Mouse (Mus musculus) limb, embryonic 14.5 days (tissue): ENCODE results near the gene Sh3pxd2a. TPM values are rescaled to one million over a fixed set of nuclear protein-coding genes. Genes with fewer than 3 reads are reported as not detected.
A peak's percentile ranks its signal among the peaks of the same experiment; 100 is the strongest.

Source experiments
- ATAC-seq: fragments of 200-750 bp; cut with Nextera tagmentation; 2 replicates; pipeline ENCODE4 v1.8.0; 2017; ENCODE audit warnings: low read depth, moderate number of reproducible peaks, moderate TSS enrichment; ENCODE audit not compliant: low FRiP score
- DNase-seq: peaks from one replicate; pipeline ENCODE4 v3.0.0-alpha.2; 2015; ENCODE audit warnings: low spot score
- H3K27ac ChIP-seq: fragments of 300-500 bp; sonication (generic); replicated peaks from 2 replicates; pipeline ENCODE4 v1.5.1; 2014; ENCODE audit warnings: low read depth, mild to moderate bottlenecking, low read length, moderate library complexity, mixed read lengths
- H3K27me3 ChIP-seq: fragments of 300-500 bp; sonication (generic); 2 replicates; pipeline ENCODE4 v1.6.1; 2014; ENCODE audit warnings: low read length, mixed read lengths; ENCODE audit not compliant: control insufficient read depth, insufficient read depth
- H3K36me3 ChIP-seq: fragments of 300-500 bp; sonication (generic); 2 replicates; pipeline ENCODE4 v1.6.1; 2014; ENCODE audit warnings: mild to moderate bottlenecking, low read length, moderate library complexity, mixed read lengths; ENCODE audit not compliant: control insufficient read depth, insufficient read depth
- H3K4me1 ChIP-seq: fragments of 300-500 bp; sonication (generic); 2 replicates; pipeline ENCODE4 v1.6.1; 2014; ENCODE audit warnings: antibody characterized with exemption, low read length, mixed read lengths; ENCODE audit not compliant: control insufficient read depth, insufficient read depth
- H3K4me2 ChIP-seq: fragments of 300-500 bp; sonication (generic); replicated peaks from 2 replicates; pipeline ENCODE4 v1.6.1; 2014; ENCODE audit warnings: low read depth, mild to moderate bottlenecking, low read length, moderate library complexity; ENCODE audit not compliant: severe bottlenecking
- H3K4me3 ChIP-seq: fragments of 300-500 bp; sonication (generic); replicated peaks from 2 replicates; pipeline ENCODE4 v1.5.1; 2014; ENCODE audit warnings: low read length
- H3K9ac ChIP-seq: fragments of 300-500 bp; sonication (generic); 2 replicates; pipeline ENCODE4 v1.6.1; 2014; ENCODE audit warnings: mild to moderate bottlenecking, low read depth, low read length, moderate library complexity; ENCODE audit not compliant: severe bottlenecking
- H3K9me3 ChIP-seq: fragments of 300-500 bp; sonication (generic); 2 replicates; pipeline ENCODE4 v1.6.1; 2016; ENCODE audit warnings: low read length; ENCODE audit not compliant: control insufficient read depth
- POLR2A ChIP-seq: fragments of 200-500 bp; IDR thresholded peaks from 2 replicates; pipeline ENCODE4 v1.8.0; 2012; ENCODE audit warnings: inconsistent platforms, mild to moderate bottlenecking, moderate library complexity, borderline replicate concordance; ENCODE audit not compliant: insufficient read depth, insufficient read length; ENCODE audit errors: extremely low read depth
- WGBS: fragments of 180-500 bp; shearing (Covaris S2); extraction: QIAGEN DNeasy Blood & Tissue Kit; methylation state at CpG from one replicate; pipeline ENCODE4 v1.1.7; 2014; 5-methylcytosine and 5-hydroxymethylcytosine counted together
- polyA plus RNA-seq, 2 experiments: library from polyadenylated mRNA; depleted of rRNA in 1 of 2; stranded (reverse) in 1 of 2; unstranded in 1 of 2; fragments of >200 nt; fragmentation: Nextera tagmentation in 1 of 2; extraction: Ambion mirVana in 1 of 2; gene quantifications; 2 replicates each; pipeline versions ENCODE4 v1.2.1 to v1.2.3; 2012 to 2014

Sh3pxd2a gene
- polyA plus RNA-seq, 2 experiments, result 17.1 to 61.7 TPM

GRCm38 (mm10) chr19:47510473-47511293 is 46.5 kb upstream of the Sh3pxd2a start:
- no peak overlapping the region for H3K4me3 ChIP-seq
- H3K4me2 ChIP-seq, result no peak overlapping the region
- H3K36me3 ChIP-seq, result peaks cover 44% of the 10 kb centered on the region
- no peaks in the 10 kb centered on the region for H3K27me3 ChIP-seq
- TF ChIP-seq POLR2A, result no peak
- 61% methylated on average over 25 of the region's 25 CpGs for WGBS
- ATAC-seq, result no peak
- DNase-seq, result no peak
- H3K9me3 ChIP-seq, result no peaks in the 10 kb centered on the region
- H3K9ac ChIP-seq, result no peak overlapping the region
- H3K27ac ChIP-seq, result peak overlapping the region; percentile 43; the same call in 1 of the 2 replicates
- H3K4me1 ChIP-seq, result 0 out of 2 replicates have a peak, but pooled peaks cover 2% of the 10 kb centered on the region

DNA sequence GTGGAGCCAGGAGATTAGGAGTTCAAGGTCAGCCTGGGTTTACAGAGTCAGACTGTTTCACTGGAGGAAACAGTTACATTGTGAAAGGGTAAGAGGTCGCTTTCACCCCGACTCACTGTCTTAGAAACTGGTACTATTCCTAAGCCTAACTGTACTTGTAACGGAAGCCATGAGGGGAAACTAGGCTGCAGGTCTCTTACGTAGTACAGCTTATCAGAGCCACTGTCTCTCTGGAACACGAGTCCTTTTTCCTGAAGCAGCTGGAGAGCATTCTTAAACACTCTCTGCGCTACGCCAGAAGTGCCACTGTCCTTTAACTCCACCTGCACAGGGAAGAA is 45.9 kb upstream of the Sh3pxd2a start:
- Histone ChIP-seq H3K27me3 (no peaks in the 10 kb centered on the region), H3K4me1 (0 out of 2 replicates have a peak, but pooled peaks cover 2% of the 10 kb centered on the region), H3K9me3 (no peaks in the 10 kb centered on the region), H3K4me2 (no peak overlapping the region), H3K36me3 (peaks cover 43% of the 10 kb centered on the region), H3K27ac (no peak overlapping the region; the same call in 1 of the 2 replicates), H3K4me3 (no peak overlapping the region), H3K9ac (no peak overlapping the region)
- ATAC-seq, result no peak
- WGBS, result 84% methylated on average over 7 of the region's 7 CpGs
- TF ChIP-seq POLR2A, result no peak
- DNase-seq, result no peak

GRCm38 (mm10) chr19:47508771-47509281 is 44.6 kb upstream of the Sh3pxd2a start:
- H3K9ac ChIP-seq, result no peak overlapping the region

GRCm38 (mm10) chr19:47508191-47508590 is 44.0 kb upstream of the Sh3pxd2a start:
- TF ChIP-seq POLR2A, result no peak
- peaks cover 26% of the 10 kb centered on the region for H3K36me3 ChIP-seq

More at GRCm38 (mm10) chr19:47508771-47509281, 44.6 kb upstream of the Sh3pxd2a start:
- H3K9me3 ChIP-seq, result no peaks in the 10 kb centered on the region
- H3K27ac ChIP-seq, result no peak overlapping the region
- 0 out of 2 replicates have a peak, but pooled peaks cover 2% of the 10 kb centered on the region for H3K4me1 ChIP-seq
- no peaks in the 10 kb centered on the region for H3K27me3 ChIP-seq
- ATAC-seq (no peak), DNase-seq (no peak)
- H3K36me3 ChIP-seq, result peaks cover 32% of the 10 kb centered on the region
- no peak for TF ChIP-seq POLR2A
- WGBS, result 64% methylated on average over 5 of the region's 5 CpGs
- no peak overlapping the region for H3K4me3 ChIP-seq
- H3K4me2 ChIP-seq, result no peak overlapping the region

GRCm38 (mm10) chr19:47507128-47508121 is 43.2 kb upstream of the Sh3pxd2a start:
- DNase-seq (peak; percentile 74), ATAC-seq (no peak)
- Histone ChIP-seq H3K27me3 (no peaks in the 10 kb centered on the region), H3K9me3 (no peaks in the 10 kb centered on the region), H3K9ac (no peak overlapping the region), H3K27ac (no peak overlapping the region), H3K4me3 (no peak overlapping the region), H3K4me2 (no peak overlapping the region), H3K36me3 (peaks cover 24% of the 10 kb centered on the region), H3K4me1 (0 out of 2 replicates have a peak, but pooled peaks cover 2% of the 10 kb centered on the region)
- WGBS, result 61% methylated on average over 27 of the region's 27 CpGs
- TF ChIP-seq POLR2A, result no peak

More at GRCm38 (mm10) chr19:47508191-47508590, 44.0 kb upstream of the Sh3pxd2a start:
- H3K4me2 ChIP-seq, result no peak overlapping the region
- no peak for DNase-seq
- no peak overlapping the region for H3K4me3 ChIP-seq
- no peak overlapping the region for H3K27ac ChIP-seq
- no peak overlapping the region for H3K9ac ChIP-seq
- no peaks in the 10 kb centered on the region for H3K27me3 ChIP-seq
- H3K9me3 ChIP-seq, result no peaks in the 10 kb centered on the region
- H3K4me1 ChIP-seq, result 0 out of 2 replicates have a peak, but pooled peaks cover 2% of the 10 kb centered on the region
- WGBS, result 75% methylated on average over 3 of the region's 3 CpGs
- no peak for ATAC-seq
